Mouse (Mus musculus) bone marrow macrophage, adult 2 months (primary cell): ENCODE measurements around the gene Zfp800.

Experiments
- CTCF ChIP-seq: IDR thresholded peaks from 2 replicates; pipeline ENCODE4 v1.5.1; 2012; ENCODE audit warnings: low read depth, mild to moderate bottlenecking, low read length, moderate library complexity
- POLR2A ChIP-seq: IDR thresholded peaks from 2 replicates; pipeline ENCODE4 v1.6.1; 2012; ENCODE audit warnings: mild to moderate bottlenecking, low read depth, low read length, borderline replicate concordance

DNA sequence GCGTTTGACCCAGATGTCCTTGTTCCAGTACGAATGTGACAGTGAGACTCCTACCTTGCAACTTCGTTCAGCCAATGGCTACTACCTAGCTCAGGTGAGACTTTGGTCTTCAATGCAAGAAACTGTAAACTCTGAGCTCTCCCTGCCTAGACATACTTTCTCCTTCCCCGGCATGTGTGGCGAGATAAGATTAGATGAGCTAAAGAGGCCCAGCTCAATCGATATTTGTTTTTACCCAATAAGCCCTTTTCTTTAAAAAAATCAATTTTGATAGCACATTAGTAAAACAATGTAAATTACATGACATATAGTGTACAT, 33.7 kb upstream of the Zfp800 start:
- TF ChIP-seq CTCF (no peak), POLR2A (no peak)
